Mouse (Mus musculus) neutrophil, adult 5-6 weeks (primary cell): ENCODE measurements at regions not wholly inside any gene's neighbourhood (a gene's known extent, or its start where the extent isn't known, plus 50 kb on each side); places are given as distances from the start of the nearest gene placed in this dataset.

Source experiments
- ATAC-seq: fragments of 151-379, 151-347 bp; 2 replicates; pipeline ENCODE4 v1.8.0; 2017; ENCODE audit warnings: mild to moderate bottlenecking, moderate TSS enrichment; ENCODE audit not compliant: insufficient number of reproducible peaks, poor library complexity, low FRiP score, severe bottlenecking; ENCODE audit errors: extremely low read depth

- no peak for ATAC-seq
Measured at GRCm38 (mm10) chr3:134588630-134589029, 240.2 kb upstream of the Tacr3 start.

GRCm38 (mm10) chr3:134602919-134603318 lies 225.9 kb upstream of the Tacr3 start:
- no peak for ATAC-seq

- no peak for ATAC-seq
Measured at GRCm38 (mm10) chr3:134605356-134605771, 223.4 kb upstream of the Tacr3 start.

GRCm38 (mm10) chr3:134610244-134610643 lies 218.6 kb upstream of the Tacr3 start:
- no peak for ATAC-seq

- ATAC-seq, result no peak
Measured at GRCm38 (mm10) chr3:134611516-134612297, 217.1 kb upstream of the Tacr3 start.

- ATAC-seq, result no peak
Measured at GRCm38 (mm10) chr3:134612298-134612616, 216.6 kb upstream of the Tacr3 start.

- no peak for ATAC-seq
Measured at GRCm38 (mm10) chr3:134629166-134630134, 199.4 kb upstream of the Tacr3 start.

GRCm38 (mm10) chr3:134630135-134630516 lies 198.7 kb upstream of the Tacr3 start:
- no peak for ATAC-seq

GRCm38 (mm10) chr3:134648727-134649445 lies 179.9 kb upstream of the Tacr3 start:
- ATAC-seq, result no peak

- no peak for ATAC-seq
Measured at GRCm38 (mm10) chr3:134654051-134654450, 174.8 kb upstream of the Tacr3 start.

- no peak for ATAC-seq
Measured at GRCm38 (mm10) chr3:134694893-134695292, 133.9 kb upstream of the Tacr3 start.

GRCm38 (mm10) chr3:134718620-134719019 lies 110.2 kb upstream of the Tacr3 start:
- ATAC-seq, result 0 out of 2 replicates have a peak, but pooled peaks have one; percentile 44

- no peak for ATAC-seq
Measured at GRCm38 (mm10) chr3:134735684-134736083, 93.1 kb upstream of the Tacr3 start.

GRCm38 (mm10) chr3:134761108-134761507 lies 67.7 kb upstream of the Tacr3 start:
- no peak for ATAC-seq

GRCm38 (mm10) chr3:134763264-134763936 lies 65.4 kb upstream of the Tacr3 start:
- ATAC-seq, result no peak
